Mouse (Mus musculus): Measurements from ENCODE around the gene Olfr303. TPM values are rescaled to one million over a fixed set of nuclear protein-coding genes. Genes with fewer than 3 reads are reported as not detected.
"Not testable (repeated sequence)": the region's sequence is repeated elsewhere in the genome, so short reads cannot be mapped to it uniquely, and the experiment has no call there.

Gene Olfr303
- polyA plus RNA-seq (2012; rRNA removed): not detected in 2 replicates

- no peak for DNase-seq (ENCODE audit: extremely low spot score in 1 of 2, low spot score in 1 of 2)
Measured at GRCm38 (mm10) chr7:86397689-86398088, at the start of gene Olfr303. Olfr303 (minus strand) TSS chr7:86397789.

GRCm38 (mm10) chr7:86403546-86403945, 6.0 kb upstream of the Olfr303 start, which contains the start of gene Olfr301:
Olfr301 (plus strand) TSS chr7:86403846.
- no peak for DNase-seq (ENCODE audit: extremely low spot score in 1 of 2, low spot score in 1 of 2)

- no peak for DNase-seq (ENCODE audit: extremely low spot score in 1 of 2, low spot score in 1 of 2)
Measured at GRCm38 (mm10) chr7:86386558-86386957, 11.0 kb downstream of the Olfr303 start, which contains the start of gene Olfr304. Olfr304 (minus strand) TSS chr7:86386658.

GRCm38 (mm10) chr7:86385769-86386168, 11.8 kb downstream of the Olfr303 start:
- DNase-seq (ENCODE audit: extremely low spot score in 1 of 2, low spot score in 1 of 2): no peak

GRCm38 (mm10) chr7:86366828-86367227, 30.8 kb downstream of the Olfr303 start, which contains the start of gene Olfr305:
Olfr305 (minus strand) TSS chr7:86366928.
- no peak for DNase-seq (ENCODE audit: extremely low spot score in 1 of 2, low spot score in 1 of 2)

GRCm38 (mm10) chr7:86346296-86346695, 51.3 kb downstream of the Olfr303 start:
- DNase-seq (ENCODE audit: extremely low spot score in 1 of 2, low spot score in 1 of 2): not testable (repeated sequence)

GRCm38 (mm10) chr7:86344253-86344652, 53.3 kb downstream of the Olfr303 start:
- no peak for DNase-seq (ENCODE audit: extremely low spot score in 1 of 2, low spot score in 1 of 2)

GRCm38 (mm10) chr7:86342881-86343565, 54.6 kb downstream of the Olfr303 start:
- no peak for DNase-seq (ENCODE audit: extremely low spot score in 1 of 2, low spot score in 1 of 2)

Other genes with a start within 250 kb of the Olfr303 start
- gene Vmn2r75, start 226.0 kb downstream of the Olfr303 start, polyA plus RNA-seq (2012; rRNA removed): not detected in 2 replicates
- not detected in 2 replicates for gene Vmn2r76, start 151.5 kb downstream of the Olfr303 start, polyA plus RNA-seq (2012; rRNA removed)
- not detected in 2 replicates for gene Olfr310, start 120.6 kb downstream of the Olfr303 start, polyA plus RNA-seq (2012; rRNA removed)
- gene Olfr309, start 84.1 kb downstream of the Olfr303 start, polyA plus RNA-seq (2012; rRNA removed): 0.12 and 0.32 TPM in 2 replicates
- not detected in 2 replicates for gene Olfr308, start 72.2 kb downstream of the Olfr303 start, polyA plus RNA-seq (2012; rRNA removed)
- not detected in 2 replicates for gene Olfr307, start 60.2 kb downstream of the Olfr303 start, polyA plus RNA-seq (2012; rRNA removed)
- not detected in 2 replicates for gene Olfr305, start 30.9 kb downstream of the Olfr303 start, polyA plus RNA-seq (2012; rRNA removed)
- gene Olfr304, start 11.1 kb downstream of the Olfr303 start, polyA plus RNA-seq (2012; rRNA removed): not detected in 2 replicates
- gene Olfr301, start 6.1 kb upstream of the Olfr303 start, polyA plus RNA-seq (2012; rRNA removed): not detected in 2 replicates
- not detected in 2 replicates for gene Olfr299, start 62.1 kb upstream of the Olfr303 start, polyA plus RNA-seq (2012; rRNA removed)
- not detected in 2 replicates for gene Olfr298, start 94.7 kb upstream of the Olfr303 start, polyA plus RNA-seq (2012; rRNA removed)
- 0.11 TPM in 1 of 2 replicates, not detected in the other for gene Olfr297, start 122.2 kb upstream of the Olfr303 start, polyA plus RNA-seq (2012; rRNA removed)
- not detected in 2 replicates for gene Olfr295, start 186.1 kb upstream of the Olfr303 start, polyA plus RNA-seq (2012; rRNA removed)
- not detected in 2 replicates for gene Olfr294, start 218.9 kb upstream of the Olfr303 start, polyA plus RNA-seq (2012; rRNA removed)

Data from frontal cortex, adult 2 months (tissue).